Mouse (Mus musculus): ENCODE results near the gene Olig2. TPM values are rescaled to one million over a fixed set of nuclear protein-coding genes. Genes with fewer than 3 reads are reported as not detected.

Olig2 gene
- total and polyA plus RNA-seq, 3 experiments = not detected

- dilution Hi-C loops (cut with MboI; ENCODE audit: extremely low pct_ligation_motif_present, extremely low pct_unique_long_range_greater_than_20kb, low sequenced_read_pairs) = no loop called here
- Histone ChIP-seq H3K9ac (ENCODE audit: insufficient read depth, low read depth) (no peak overlapping the region), H3K4me3 (replicated peaks in 1 of 3; ENCODE audit: low read depth in 2 of 3, low read length in 2 of 3, poor library complexity in 1 of 3) (no peak overlapping the region), H3K27me3 (replicated peaks) (peaks cover 6% of the 10 kb centered on the region), H3K79me2 (replicated peaks; ENCODE audit: control insufficient read depth, extremely low read depth, insufficient read depth, poor library complexity, severe bottlenecking) (no peaks in the 10 kb centered on the region), H3K4me1 (ENCODE audit: control insufficient read depth in 1 of 2, insufficient read depth in 2 of 2) (peaks cover 13 to 17% of the 10 kb centered on the region in 2 experiments), H3K36me3 (replicated peaks in 1 of 2; ENCODE audit: control insufficient read depth in 1 of 2, insufficient read depth in 1 of 2, low read length in 1 of 2) (no peaks in the 10 kb centered on the region), H3K4me2 (ENCODE audit: insufficient read depth, low read depth, poor library complexity, severe bottlenecking) (no peak overlapping the region), H3K9me3 (replicated peaks; ENCODE audit: low read length) (no peaks in the 10 kb centered on the region), H3K27ac (ENCODE audit: insufficient read depth, low read depth) (no peak overlapping the region)
- no peak for DNase-seq (ENCODE audit: extremely low read depth)
- in situ Hi-C loops (cut with MboI; ENCODE audit: low pct_ligation_motif_present, low pct_unique_long_range_greater_than_20kb, low sequenced_read_pairs) = no loop called here
- TF ChIP-seq MYC (IDR thresholded peaks at IDR 0.05; ENCODE audit: low read depth, low read length) (no peak), RAD21 (IDR thresholded peaks at IDR 0.05; ENCODE audit: low read depth, low read length) (no peak), MEF2A (IDR thresholded peaks at IDR 0.05; ENCODE audit: borderline replicate concordance, low read depth, low read length) (no peak), POLR2A (IDR thresholded peaks at IDR 0.05; ENCODE audit: low read depth, low read length) (no peak), MXI1 (IDR thresholded peaks at IDR 0.05; ENCODE audit: low read depth, low read length) (no peak), MAZ (IDR thresholded peaks at IDR 0.05; ENCODE audit: low read depth, low read length) (no peak)
Measured at GRCm38 (mm10) chr16:91188304-91188703, 37.0 kb upstream of the Olig2 start.

- no peak for TF ChIP-seq MEF2A (IDR thresholded peaks at IDR 0.05; ENCODE audit: borderline replicate concordance, low read depth, low read length)
- no peak for TF ChIP-seq POLR2A (IDR thresholded peaks at IDR 0.05; ENCODE audit: low read depth, low read length)
- TF ChIP-seq CTCF (conservative IDR thresholded peaks at IDR 0.05 in 1 of 2, IDR thresholded peaks at IDR 0.05 in 1 of 2; ENCODE audit: low read depth in 2 of 2, low read length in 2 of 2) = no peak
- TF ChIP-seq MAFK (IDR thresholded peaks at IDR 0.05; ENCODE audit: insufficient replicate concordance, low read length) = no peak
- no peak for TF ChIP-seq EP300 (IDR thresholded peaks at IDR 0.05; ENCODE audit: low read length)
- TF ChIP-seq USF1 (IDR thresholded peaks at IDR 0.05; ENCODE audit: low read depth, low read length) = no peak
- TF ChIP-seq SIN3A (IDR thresholded peaks at IDR 0.05; ENCODE audit: low read length) = no peak
- TF ChIP-seq E2F4 (IDR thresholded peaks at IDR 0.05; ENCODE audit: insufficient replicate concordance, low read depth, low read length) = no peak
- TF ChIP-seq ZKSCAN1 (IDR thresholded peaks at IDR 0.05; ENCODE audit: borderline replicate concordance, low read depth, low read length) = no peak
- TF ChIP-seq ZC3H11A (IDR thresholded peaks at IDR 0.05; ENCODE audit: low read depth, low read length) = no peak
- no peak for TF ChIP-seq JUND (conservative IDR thresholded peaks at IDR 0.05; ENCODE audit: low read depth, low read length)
- TF ChIP-seq CHD1 (IDR thresholded peaks at IDR 0.05; ENCODE audit: low read depth, low read length) = no peak
- no peak for TF ChIP-seq HCFC1 (IDR thresholded peaks at IDR 0.05; ENCODE audit: low read depth, low read length)
- no peak for TF ChIP-seq ZNF384 (IDR thresholded peaks at IDR 0.05; ENCODE audit: low read depth, low read length)
- no peak for TF ChIP-seq SMC3 (IDR thresholded peaks at IDR 0.05; ENCODE audit: low read depth, low read length)
- no peak for TF ChIP-seq BHLHE40 (IDR thresholded peaks at IDR 0.05; ENCODE audit: low read depth, low read length)
- TF ChIP-seq TBP (conservative IDR thresholded peaks at IDR 0.05; ENCODE audit: low read depth, low read length) = no peak
- no peak for TF ChIP-seq MAX (IDR thresholded peaks at IDR 0.05; ENCODE audit: low read length)
- Histone ChIP-seq H3K27ac (ENCODE audit: insufficient read depth, low read depth) (no peak overlapping the region), H3K4me1 (ENCODE audit: control insufficient read depth in 1 of 2, insufficient read depth in 2 of 2) (peaks cover 13 to 17% of the 10 kb centered on the region in 2 experiments), H3K36me3 (replicated peaks in 1 of 2; ENCODE audit: control insufficient read depth in 1 of 2, insufficient read depth in 1 of 2, low read length in 1 of 2) (no peaks in the 10 kb centered on the region), H3K27me3 (replicated peaks) (peaks cover 7% of the 10 kb centered on the region), H3K9ac (ENCODE audit: insufficient read depth, low read depth) (no peak overlapping the region), H3K79me2 (replicated peaks; ENCODE audit: control insufficient read depth, extremely low read depth, insufficient read depth, poor library complexity, severe bottlenecking) (no peaks in the 10 kb centered on the region), H3K4me2 (ENCODE audit: insufficient read depth, low read depth, poor library complexity, severe bottlenecking) (no peak overlapping the region), H3K4me3 (replicated peaks in 1 of 3; ENCODE audit: low read depth in 2 of 3, low read length in 2 of 3, poor library complexity in 1 of 3) (no peak overlapping the region), H3K9me3 (replicated peaks; ENCODE audit: low read length) (peaks cover 5% of the 10 kb centered on the region)
- dilution Hi-C loops (cut with MboI; ENCODE audit: extremely low pct_ligation_motif_present, extremely low pct_unique_long_range_greater_than_20kb, low sequenced_read_pairs) (no loop called here), in situ Hi-C loops (cut with MboI; ENCODE audit: low pct_ligation_motif_present, low pct_unique_long_range_greater_than_20kb, low sequenced_read_pairs) (no loop called here)
- no peak for DNase-seq (ENCODE audit: extremely low read depth)
Measured at GRCm38 (mm10) chr16:91191233-91191632, 34.0 kb upstream of the Olig2 start.
